Mouse (Mus musculus) embryo, embryonic 10.5 days (tissue): Measurements from ENCODE around the gene Prkag2.

Source experiments
- DNase-seq: peaks from one replicate; pipeline ENCODE4 v3.0.0-alpha.2; 2015; ENCODE audit warnings: low spot score

Gene Prkag2

GRCm38 (mm10) chr5:25046762-25047161 lies 53.7 kb downstream of the Prkag2 start:
- no peak for DNase-seq

DNA sequence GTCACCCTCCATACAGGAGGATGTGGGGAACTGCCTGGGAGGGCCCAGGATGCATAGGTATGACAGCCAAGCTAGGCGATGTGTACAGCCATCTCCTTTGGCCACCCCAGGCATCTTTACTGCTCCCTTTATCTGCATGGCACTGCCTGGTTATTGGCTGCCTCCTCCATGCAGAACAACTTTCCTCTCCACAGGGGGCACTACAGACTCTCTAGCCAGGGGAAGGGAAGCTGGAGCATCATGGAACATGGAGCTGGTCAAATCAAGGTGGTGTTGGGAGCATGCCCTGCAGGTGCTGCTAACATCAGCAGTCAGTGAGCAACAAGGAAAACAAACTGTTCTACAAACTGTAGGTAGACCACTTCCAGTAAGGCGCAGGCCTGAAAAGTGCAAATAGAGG lies 56.4 kb downstream of the Prkag2 start:
- DNase-seq: no peak

DNA sequence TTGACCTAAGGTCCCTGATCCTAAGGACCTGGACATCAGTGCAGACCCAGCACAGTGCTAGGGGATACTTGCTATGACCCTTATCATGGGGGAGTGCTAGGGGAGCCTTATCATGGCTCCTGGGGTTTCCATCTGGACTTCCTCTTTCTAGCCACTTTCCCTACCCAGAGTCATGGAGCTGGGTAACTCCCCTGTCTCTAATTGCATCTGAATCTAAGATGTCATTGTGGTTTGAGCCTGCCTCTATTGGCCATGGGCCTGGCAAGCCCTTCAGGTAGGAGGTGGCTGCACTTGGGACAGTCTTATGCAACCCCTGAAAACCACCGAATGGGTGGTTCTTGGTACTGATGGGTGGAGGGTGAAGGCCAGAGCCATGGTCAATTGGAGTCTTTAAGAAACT lies 58.5 kb downstream of the Prkag2 start:
- DNase-seq: no peak

DNA sequence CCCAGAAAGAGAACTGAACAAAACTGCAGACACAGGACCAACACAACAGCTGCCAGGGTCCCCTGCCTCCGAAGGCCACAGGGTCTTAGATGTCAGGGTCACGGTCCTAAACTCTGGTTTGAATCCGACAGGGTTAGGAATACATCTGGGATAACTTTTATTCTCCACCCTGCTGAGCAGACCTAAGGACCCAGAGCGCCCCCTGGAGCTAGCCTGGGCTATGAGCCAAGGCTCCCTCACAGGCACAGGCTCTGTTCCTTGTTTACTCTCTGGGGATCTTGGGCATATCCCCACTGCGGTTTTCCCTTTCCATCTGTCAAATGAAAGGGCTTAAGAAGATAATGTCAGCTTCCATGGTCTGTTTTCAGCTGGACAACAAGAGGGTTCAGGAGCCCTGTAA lies 59.1 kb downstream of the Prkag2 start:
- DNase-seq: no peak

DNA sequence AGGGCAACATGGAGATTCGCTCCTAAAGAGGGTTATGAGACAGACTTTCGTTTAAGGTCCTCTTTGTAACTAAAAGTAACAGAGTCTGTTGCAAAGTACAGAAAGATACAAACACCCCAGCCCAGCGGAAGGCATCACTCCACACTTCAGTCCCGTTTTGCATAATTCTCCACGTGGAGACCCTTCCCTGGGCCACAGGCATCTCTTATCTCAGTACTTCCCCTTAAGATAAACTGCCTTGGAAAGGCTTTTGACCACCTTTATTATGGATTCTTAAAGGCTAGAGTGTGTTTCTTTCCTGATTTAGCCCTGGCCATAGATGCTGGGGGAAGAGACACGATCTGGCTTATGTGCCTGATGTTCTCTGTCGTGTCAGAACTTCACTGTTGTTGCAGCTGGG lies 59.5 kb downstream of the Prkag2 start:
- DNase-seq: no peak

GRCm38 (mm10) chr5:25038827-25039226 lies 61.6 kb downstream of the Prkag2 start:
- no peak for DNase-seq

GRCm38 (mm10) chr5:25035391-25035790 lies 65.1 kb downstream of the Prkag2 start:
- DNase-seq: no peak

DNA sequence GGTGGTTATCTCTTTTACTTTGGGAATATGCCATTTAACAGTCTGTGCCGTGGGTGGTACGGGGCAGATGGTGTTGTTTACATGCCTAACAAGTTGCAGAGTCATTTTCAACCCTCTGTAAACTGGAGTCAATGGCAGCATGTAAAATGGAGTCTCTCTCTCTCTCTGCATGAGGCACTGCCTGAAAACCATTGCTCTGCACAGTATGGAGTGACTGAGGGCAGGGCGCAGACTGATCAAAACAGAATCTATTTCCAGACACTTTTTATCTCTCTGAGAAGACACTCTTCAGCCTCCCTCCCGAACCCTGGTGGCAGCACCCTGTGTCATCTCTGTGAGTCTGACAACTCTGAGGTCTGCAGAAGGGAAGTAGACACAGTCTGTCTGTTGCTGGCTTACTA lies 69.0 kb downstream of the Prkag2 start:
- no peak for DNase-seq

DNA sequence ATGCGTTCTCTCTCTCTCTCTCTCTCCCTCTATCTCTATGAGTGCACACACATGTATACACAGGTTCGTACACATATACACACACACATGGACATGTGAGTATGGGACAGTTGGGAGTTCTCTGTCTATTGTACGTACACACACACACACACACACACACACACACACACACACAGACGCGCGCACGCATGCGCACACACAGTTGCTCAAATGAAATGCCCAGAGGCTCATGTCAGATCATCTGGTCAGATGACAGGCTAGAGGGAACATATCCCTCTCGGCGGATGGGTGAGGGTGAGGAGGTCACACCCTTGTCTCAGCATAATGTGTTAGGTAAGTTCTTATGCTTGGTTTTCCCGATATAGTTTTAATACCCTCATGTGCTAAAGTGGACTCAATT lies 69.4 kb downstream of the Prkag2 start:
- DNase-seq: no peak

DNA sequence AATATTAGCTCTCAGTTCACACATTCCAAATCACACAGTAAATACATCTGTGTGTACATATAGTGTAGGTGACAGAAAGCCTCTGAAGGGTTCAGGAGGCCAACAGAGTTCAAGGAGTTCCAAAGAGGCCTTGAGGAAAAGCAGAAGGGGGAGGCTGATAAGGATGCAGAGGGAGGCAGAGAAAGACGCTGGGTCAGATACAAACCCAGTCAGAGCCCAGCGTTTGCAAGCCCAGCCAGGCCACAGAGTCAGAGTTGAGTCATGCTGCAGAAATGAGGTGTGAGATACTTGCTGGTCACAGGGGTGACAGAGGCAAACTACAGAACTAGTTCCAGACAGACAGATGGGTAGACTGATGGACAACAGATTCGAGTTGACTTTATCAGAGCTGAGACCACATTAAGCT lies 70.2 kb downstream of the Prkag2 start:
- DNase-seq: peak; percentile 23

- no peak for DNase-seq
Measured at GRCm38 (mm10) chr5:25027673-25028072, 72.8 kb downstream of the Prkag2 start.

DNA sequence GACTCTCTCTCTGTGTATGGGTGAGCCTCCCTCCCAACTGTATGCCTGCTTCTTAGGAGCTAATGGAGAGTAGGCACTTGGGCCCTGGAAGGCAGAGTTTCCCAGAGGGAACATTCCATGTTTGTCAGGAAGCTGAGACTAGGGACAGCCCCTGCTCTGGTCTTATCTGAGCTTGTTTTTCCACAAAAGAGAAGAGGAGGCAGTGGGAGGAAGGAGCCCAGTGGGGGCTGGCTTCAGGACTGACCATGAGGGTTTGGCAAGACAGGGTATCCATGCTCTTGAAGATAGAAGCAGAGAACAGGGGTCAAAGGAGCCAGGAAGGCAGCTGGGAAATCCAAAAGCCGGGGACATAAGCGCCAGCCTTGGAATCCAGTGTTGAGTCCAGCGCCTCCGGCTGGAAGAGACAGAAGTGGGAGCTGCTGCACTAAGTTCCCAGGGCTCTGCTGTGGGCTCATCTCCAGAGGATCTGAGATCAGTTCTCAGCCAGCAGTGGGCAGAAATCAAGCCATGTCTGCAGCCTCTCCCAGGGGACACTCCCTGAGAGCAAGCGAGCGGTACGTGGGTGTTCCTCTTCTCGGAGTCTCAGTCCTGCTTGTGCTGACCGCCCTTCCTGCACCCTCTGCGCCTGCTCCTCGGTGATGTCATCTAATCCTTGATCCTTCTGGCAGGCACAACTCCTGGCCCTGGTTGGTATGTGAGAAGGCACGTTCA lies 75.0 kb downstream of the Prkag2 start:
- DNase-seq: no peak

DNA sequence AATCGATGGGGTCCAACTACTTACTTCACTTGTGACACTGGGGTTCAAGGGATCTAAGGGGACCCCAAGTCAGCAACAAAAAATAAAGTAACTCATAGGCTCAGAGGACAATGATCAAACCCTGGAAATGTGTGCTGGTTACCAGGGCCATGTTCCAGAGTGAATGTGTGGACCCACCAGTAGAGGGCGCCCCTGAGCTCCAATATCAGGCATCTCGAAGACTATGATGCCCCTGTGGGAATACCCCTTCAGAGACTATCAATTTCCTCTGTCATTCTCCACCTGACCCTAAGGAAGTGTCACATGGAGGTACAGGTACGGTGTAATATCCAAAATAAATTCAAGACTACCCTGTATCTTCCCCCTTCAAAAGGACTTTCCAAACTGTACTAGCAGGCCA lies 77.5 kb downstream of the Prkag2 start:
- peak; percentile 51 for DNase-seq

DNA sequence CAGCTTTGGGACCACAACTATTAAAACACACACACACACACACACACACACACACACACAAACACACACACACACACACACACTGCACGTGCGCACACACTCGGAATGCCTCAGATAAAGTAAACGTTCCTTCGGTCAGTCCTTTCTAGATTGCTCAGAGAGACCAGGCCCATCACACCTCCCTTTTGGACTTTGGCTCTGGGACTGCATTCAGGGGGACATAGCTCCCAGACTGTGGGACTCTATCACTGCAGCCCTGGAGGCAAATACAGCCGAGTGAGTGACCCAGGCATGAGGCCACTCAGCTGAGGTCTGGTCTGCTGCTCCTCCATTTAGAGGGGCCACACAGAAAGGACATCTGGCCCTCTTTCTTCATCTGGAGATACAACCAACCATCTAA lies 81.2 kb downstream of the Prkag2 start:
- no peak for DNase-seq

- DNase-seq: no peak
Measured at GRCm38 (mm10) chr5:25012134-25012533, 88.3 kb downstream of the Prkag2 start.

- peak; percentile 95 for DNase-seq
Measured at GRCm38 (mm10) chr5:25011019-25011485, 89.4 kb downstream of the Prkag2 start.

- DNase-seq: peak; percentile 93
Measured at GRCm38 (mm10) chr5:25010438-25010892, 90.0 kb downstream of the Prkag2 start.

- DNase-seq: no peak
Measured at GRCm38 (mm10) chr5:25009770-25010169, 90.7 kb downstream of the Prkag2 start.

- DNase-seq: no peak
Measured at GRCm38 (mm10) chr5:25008966-25009365, 91.5 kb downstream of the Prkag2 start.

GRCm38 (mm10) chr5:25006848-25007247 lies 93.6 kb downstream of the Prkag2 start:
- peak; percentile 83 for DNase-seq

DNA sequence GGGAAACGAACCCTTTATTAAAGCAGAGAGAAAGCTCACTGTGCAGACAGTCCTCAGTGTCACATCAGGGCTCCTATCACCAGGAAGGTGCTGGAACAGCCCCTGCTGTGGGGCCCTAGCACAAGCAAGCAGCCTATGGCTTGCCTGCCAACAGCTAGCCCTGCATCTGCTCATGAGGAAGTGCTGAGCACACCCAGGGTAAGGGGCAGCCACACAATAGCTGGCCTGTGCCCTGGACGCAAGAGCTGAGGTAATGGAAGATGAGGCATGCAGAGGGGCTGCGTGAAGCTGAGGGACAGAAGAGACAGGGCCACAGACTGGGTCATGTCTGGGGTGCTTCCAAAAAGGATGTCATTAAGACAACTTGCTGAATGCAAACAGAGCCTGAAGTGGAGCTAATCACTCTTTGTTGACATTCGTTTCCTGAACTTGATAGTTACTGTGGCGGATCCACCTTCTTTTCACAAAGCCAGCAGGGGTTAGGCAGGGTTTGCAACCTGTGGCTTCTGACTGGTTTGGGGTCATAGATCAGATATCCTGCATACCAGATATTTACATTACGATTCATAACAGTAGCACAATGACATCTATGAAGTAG lies 94.8 kb downstream of the Prkag2 start:
- DNase-seq: no peak

DNA sequence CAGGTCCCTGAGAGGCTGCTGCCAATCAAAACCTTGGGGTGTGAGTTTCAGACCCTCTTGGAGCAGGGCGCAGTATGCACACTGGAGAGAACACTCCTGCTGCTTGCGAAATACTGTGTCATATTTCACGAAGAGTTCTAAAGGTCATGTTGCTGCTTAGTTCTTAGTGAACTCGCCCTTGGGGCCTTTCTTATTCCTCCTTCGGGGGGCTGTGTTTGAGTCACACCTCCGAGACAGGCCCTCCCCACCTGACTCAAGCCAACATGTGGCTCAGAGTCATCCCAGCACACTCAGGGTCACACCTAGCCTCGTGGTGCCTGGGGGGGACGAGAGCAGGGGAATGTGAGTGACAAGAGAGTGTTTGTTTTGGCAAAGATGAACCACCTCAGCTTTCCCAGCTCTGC lies 99.0 kb downstream of the Prkag2 start:
- no peak for DNase-seq

DNA sequence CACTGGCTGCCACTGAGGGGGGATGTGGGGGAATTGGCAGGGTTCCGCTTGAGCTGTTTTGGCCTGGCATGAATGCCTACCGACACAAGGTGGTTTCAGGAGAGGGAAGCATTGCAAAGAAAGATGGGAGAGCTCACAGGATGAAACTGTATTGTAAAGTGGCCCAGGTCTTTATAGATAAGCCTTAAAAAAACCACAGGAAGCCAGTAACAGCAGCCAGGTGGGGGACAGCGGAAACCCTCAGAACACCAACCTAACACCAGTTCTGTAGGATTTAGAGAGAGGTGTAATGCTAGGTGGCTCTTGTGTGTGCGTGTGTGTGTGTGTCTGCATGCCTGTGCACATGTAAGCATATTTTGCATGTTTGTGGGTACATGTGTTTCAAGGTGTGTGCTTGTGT lies 101.1 kb downstream of the Prkag2 start:
- DNase-seq: no peak

DNA sequence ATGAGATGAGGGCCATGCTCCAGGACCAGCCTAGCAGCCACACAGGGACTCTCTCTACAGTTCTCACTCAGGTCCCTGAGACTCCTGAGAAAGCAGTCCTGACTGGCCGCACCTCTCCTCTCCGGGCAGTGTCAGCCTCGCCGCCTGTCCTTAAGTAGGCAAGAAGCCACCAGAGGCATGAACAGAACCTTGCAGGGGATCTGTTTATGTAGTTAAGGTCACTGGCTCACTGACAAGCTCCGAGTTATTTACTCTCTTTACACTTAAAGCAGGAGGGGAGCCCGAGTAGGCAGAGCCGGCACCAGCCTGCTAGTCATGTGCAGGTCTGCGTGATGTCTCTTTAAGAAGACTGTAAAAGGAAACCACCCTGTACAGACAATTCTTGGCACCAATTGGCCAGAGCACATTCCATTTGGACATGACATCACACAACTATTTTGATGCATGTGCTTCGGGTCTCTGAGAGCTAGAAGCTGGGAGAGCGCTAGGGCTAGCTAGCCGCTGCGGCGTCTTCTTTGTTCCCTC lies 104.8 kb downstream of the Prkag2 start:
- DNase-seq: peak; percentile 63
